Mouse (Mus musculus) heart, postnatal 25 days (tissue): ENCODE results near the gene Tecpr1. TPM values are rescaled to one million over a fixed set of nuclear protein-coding genes. Genes with fewer than 3 reads are reported as not detected.

Source experiments
- DNase-seq: peaks from one replicate; pipeline ENCODE4 v3.0.0; 2022; ENCODE audit warnings: low spot score
- intact Hi-C: fragments of 180-260 bp; cut with DNase I; formaldehyde crosslinking; loops from one replicate; pipeline ENCODE4 v1.15.1; 2025
- total RNA-seq, 2 experiments: library from RNA; stranded (reverse); gene quantifications; 2 replicates each; pipeline ENCODE4 v1.2.3; 2021

Gene Tecpr1
- total RNA-seq = 10 to 100 TPM; 23.0 to 24.9 TPM

DNA sequence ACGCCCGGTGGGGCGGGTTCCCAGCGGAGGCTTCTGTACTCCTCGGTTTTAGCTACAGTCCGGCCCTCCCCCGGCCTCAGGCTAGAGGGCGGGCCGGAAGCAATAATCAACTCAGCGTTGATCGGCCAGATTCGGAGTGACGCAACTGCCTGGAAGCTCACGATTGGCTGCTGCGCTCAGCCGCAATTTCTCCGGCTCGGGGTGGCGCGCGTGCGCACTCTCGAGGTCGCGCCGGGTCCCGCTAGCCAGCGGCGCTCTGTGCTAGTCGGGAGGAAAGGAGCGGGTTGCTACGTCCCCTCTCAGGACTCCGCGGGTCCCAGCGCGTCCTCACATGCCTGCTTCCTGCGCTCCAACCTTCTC lies at the start of gene Tecpr1:
Gene Tecpr1 (minus strand): TSS at position 113 of the 360 bp plus-strand sequence.
- intact Hi-C loops = no loop called here
- DNase-seq = peak; percentile 93

DNA sequence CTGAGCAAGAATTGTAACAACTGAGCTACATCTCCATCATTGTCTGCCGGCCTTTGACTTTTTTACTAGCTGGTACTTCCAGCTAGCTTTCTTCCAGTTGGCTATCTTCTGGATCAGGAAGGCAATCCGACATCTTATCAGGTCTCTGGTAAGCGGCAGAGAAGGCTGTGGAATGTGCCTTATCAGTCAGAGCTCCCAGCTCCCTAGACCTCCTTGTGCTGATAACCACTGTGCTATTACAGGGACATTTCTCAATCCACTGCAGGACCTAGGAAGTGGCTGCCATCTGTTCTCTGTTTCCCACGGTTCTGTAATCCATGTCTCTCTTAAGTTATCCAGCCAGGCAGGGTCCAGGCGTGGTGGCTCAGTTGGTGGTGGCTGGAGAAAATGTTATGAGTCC lies 48.4 kb upstream of the Tecpr1 start:
- no peak for DNase-seq
- intact Hi-C loops = no loop called here

DNA sequence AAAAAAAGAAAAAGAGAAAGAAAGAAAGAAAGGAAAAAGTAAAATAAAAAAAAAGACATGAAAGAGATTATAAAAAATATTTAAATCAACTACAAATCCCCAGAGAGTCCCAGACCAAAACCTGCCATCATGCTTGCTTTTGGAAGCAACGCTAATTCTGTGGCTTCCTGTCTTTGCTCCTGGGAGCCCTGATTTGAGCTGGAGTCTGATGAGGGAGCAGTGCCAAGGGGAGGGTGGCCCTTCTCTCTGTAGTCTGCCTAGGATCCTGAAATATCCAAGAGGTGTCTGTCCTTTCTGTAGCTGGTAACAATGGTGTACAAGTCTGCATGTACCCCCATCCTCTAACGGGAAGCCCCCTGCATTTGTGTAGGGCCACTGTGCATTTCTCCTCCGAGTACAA lies 47.7 kb upstream of the Tecpr1 start:
- no peak for DNase-seq
- intact Hi-C loops = no loop called here

DNA sequence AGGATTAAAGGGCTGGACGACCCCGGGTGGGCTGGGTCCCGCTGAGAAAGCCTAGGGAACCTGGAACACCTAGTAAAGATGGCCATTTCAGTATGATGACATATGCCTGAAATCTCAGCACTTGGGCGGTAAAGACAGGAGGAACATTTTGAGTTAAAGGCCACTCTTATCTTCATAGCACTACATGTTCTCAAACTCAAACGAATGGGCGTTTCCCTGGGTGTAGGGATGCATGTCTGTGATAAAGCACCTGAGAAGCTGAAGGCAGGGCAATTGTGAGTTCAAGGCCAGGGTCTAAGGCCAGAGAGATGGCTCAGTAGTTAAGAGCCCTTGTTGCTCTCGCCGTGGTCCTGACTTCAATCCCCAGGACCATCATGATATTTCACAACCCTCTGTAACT lies 47.0 kb upstream of the Tecpr1 start:
- intact Hi-C loops = no loop called here
- no peak for DNase-seq

DNA sequence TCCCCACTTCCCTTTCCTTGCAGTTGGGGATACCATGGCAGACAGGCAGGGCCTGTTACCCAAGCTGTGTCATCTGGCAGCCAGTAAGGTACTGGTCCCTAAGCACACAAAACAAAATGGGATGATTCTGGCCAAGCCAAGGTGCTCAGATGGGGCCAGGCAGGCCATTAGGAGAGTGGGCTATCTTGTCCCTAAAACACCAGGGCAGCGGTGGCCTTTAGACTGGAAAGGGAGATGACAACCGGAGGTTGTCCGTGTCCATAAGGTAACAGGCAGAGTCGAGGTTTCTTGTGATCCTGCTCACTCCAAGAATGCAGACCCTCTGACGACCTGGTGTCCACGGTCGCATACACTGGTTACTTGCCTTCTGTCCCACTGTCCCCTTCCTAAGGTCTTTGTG lies 46.5 kb upstream of the Tecpr1 start:
- DNase-seq = no peak
- intact Hi-C loops = no loop called here

DNA sequence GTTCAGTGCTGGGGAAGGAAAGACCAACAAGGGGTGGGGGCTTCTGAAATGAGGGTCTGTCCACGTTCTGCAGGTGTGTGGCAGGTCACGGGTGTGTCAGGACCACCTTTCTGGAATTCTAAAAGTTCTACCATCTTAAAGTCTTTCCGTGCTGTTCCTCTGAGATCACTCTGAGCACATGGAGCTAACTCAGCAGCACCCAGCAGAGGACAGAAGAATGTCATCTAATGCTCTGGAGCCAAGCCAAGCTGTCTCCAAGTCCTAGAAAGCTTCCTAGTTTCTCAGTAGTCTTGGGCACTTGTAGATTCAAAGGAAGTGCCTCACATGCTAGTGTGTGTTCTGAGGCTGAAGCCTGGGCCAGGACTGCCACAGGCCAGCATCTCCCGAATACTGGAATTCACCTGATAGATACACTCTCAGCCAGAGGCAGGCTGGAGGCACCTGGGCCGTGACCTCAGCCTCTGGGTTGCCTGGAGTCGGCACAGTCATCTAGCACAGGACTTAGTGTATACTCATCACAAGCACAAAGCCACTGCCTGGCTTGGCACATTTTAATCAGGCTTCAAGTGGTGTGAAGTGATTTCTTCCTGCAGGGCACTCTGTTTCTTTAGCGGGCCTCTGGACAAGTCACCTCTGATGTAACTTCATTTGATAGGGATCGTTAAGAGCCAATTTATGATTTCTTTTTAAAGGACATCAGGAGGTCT lies 44.3 kb upstream of the Tecpr1 start:
- intact Hi-C loops = no loop called here
- DNase-seq = no peak

DNA sequence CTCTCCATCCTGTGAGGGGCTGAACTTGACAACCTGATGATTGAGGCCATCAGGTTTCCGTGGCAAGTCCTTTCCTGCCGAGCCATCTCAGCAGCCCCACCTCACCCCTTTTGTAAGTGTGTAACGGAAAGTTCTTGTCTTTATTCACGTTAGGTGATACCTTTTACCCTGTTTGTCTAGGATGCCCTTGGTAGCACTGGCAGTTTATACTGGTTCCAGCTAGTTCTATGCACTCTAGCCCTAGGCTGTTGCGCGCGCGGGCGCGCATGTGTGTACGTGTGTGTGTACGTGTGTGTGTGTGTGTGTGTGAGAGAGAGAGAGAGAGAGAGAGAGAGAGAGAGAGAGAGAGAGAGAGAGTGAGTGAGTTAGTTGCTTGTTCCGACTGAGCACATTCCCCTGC lies 40.1 kb upstream of the Tecpr1 start:
- no peak for DNase-seq
- intact Hi-C loops = no loop called here

DNA sequence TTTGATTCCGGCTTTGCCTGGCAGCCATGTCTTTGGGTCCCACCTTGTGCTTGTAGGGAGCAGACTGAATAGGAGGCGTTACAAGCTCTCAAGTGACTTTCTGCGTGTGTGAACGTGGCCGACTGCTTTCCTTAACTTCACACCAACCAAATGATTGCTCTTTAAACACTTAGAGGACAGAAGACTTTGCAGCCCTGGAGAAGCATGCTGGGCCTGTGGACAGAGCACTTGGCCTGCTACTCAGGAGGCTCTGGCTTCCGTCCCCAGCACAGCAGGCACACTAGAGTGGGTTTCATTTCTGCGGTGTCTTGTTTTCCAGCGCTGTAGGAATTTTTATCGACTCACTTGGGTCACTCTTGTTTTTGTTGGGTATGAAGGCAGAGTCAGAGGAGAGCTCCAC lies 39.7 kb upstream of the Tecpr1 start:
- no peak for DNase-seq
- intact Hi-C loops = no loop called here

DNA sequence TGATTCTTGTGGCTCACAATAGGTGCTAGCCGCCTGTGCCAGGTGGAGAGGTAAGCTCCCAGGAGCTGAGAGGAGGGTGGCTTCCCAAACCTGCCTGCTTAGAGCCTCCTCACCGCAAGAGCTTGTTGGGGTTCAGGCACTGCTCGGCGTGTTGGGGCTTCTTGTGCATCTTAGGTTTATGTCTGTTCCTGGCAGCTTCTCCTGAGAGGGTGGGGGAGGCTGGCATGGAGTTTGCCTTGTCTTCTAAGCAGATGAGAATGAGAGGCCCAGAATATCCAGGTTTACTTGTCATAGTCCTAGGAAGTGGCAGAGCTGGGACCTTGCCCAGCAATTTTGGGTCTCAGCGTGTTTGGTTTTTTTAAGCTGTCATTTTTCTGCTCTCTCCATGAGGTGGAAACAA lies 38.4 kb upstream of the Tecpr1 start:
- intact Hi-C loops = no loop called here
- DNase-seq = no peak

DNA sequence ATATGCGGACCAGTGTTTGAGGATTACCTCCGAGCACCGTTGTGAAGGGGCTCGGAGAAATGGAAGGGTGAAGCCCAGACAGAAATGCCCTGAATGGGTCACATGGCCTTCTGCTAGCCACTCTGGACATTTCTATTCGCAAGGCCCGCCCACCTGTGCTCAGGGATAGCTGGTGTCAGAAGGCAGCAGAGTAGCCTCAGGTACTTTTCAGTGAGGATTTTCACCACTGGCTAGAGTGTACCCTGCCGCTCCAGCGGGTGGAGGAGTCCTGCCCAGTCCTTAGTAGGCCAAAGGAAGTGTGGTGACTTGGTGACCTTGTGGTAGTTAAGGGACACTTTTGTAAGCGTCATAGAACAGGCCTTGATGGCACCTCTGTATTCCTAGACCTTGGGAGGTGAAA lies 37.9 kb upstream of the Tecpr1 start:
- DNase-seq = no peak
- intact Hi-C loops = no loop called here

DNA sequence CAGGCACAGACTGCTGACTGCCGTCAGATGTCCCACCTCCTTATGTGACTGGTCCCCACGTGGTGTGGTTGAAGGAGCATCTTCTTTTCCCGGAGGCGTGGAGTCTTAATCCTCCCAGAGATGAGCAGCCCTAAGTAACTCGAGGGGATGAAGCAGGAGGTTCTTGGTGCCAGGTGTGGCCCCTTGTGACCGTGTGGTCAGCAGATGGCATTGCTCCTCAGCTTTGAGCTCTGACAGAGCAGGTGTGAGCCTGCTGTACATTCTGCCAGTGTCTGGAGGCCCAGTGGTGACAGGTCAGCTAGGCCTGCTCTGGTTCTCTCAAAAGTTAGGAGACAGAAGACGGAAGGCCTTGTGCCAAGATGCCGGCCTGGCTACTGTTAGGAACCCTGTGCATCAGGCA lies 37.0 kb upstream of the Tecpr1 start:
- intact Hi-C loops = no loop called here
- DNase-seq = no peak

DNA sequence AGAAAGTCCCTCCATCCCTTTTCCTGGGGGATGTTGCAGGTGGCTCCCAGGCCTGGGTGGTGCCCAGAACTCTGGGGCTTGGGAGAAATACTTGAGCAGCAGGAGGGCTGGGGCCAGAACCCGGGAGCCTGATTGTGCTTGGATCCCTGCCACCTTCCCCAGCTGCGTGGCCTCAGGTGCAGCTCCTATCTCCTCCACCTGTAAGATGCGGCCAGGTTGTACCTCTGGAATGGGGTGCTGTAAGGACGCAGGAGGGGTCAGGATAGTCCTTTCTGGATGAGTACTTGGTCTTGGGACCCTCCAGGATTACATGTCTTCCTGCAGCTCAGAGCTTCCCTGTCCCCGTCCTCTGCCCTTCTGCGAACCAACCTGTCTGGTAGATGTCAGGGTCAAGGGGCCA lies 35.8 kb upstream of the Tecpr1 start:
- no peak for DNase-seq
- intact Hi-C loops = no loop called here

DNA sequence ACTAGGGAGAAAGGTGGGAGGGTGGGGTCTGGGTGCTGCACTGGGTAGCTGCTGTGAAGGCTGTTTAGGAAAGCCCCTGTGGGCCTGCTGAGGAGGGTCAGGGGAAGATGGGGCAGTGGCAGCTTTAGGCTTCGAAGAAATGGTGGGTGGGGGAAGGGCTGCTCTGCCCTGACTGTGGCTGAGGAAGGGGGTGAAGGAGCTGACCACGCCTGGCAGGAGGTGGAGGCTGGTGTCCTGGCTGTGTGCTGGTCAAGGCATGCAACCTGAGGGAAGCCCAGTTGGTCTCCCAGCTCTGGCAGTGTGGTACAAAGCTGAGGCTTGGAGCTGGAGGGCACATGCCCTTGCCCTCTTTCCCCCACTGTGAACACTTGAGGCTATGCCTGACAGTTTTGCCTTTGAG lies 35.3 kb upstream of the Tecpr1 start:
- intact Hi-C loops = no loop called here
- no peak for DNase-seq

DNA sequence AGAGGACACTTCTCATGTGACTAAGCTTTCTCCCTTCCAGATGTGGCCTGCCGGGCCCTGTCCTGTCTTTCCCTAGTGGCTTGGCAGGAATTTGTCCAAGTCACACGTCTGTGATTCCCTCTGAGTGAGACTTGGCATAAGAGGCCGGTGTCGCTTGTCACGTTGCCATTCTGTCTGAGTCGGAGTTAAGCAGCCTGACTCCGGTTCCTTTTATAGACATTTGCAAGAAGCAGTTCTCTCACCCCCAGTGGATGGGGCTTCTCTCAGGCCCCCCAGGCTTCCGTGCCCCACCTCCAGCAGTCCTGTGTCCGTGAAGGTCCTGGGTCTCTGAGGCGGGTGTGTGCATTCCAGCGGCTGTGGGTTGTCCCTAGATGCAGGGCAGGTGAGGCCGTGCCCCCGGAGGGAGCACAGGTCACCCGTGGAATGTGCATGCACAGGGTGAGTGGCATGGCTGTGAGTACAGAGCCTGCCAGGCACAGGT lies 34.8 kb upstream of the Tecpr1 start:
- intact Hi-C loops = no loop called here
- DNase-seq = peak; percentile 65

DNA sequence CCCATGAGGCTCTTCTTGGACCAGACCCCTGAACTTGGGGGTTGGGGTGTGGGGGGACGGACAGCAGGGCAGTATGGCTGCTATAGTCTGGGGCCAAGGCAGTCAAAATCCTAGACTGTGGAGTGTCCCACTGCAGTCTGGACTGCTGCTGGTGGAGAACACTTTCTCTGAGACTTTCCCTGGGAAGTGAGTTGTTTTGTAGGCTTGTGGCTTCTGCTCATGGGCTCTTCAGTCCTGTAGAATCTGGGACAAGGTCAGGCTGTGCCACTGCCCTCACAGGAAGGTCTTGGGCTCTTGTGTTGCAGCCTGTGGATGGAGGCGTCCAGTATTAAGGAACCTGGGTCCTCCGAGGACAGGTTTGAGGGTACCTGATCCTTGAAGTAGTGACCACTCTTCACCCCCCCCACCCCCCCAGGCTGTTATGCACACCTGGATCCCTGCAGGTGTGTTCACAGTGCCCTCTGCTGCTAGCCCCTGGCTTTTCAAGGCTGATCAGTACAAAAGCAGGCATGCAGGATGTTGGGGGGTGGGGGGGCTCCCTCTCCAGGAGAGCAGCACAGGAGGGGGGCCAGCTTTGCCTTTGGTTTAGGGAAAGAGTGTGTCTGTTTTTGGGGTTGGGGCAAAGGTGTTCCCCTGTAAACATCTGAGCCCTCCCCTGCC lies 34.2 kb upstream of the Tecpr1 start:
- no peak for DNase-seq
- intact Hi-C loops = no loop called here

DNA sequence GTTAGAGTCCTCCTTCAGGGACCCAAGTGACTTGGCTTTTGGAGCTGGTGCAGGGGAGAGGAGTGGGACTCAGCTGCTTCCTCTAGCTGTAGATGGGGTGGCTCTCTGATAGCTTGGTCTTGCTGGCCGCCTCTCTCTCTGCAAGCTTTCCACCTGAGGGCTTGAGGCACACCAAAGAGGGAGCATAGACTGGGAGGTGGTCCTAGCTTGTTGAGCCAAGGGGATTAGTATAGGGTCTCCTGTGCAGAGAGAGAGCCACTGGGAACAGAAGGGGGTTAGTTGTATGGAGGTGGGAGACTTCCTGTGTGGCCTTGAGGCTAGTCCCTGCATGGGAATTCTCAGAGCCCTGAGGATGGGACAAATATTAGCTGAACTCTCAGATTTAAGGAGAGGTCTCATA lies 33.5 kb upstream of the Tecpr1 start:
- DNase-seq = no peak
- intact Hi-C loops = no loop called here

DNA sequence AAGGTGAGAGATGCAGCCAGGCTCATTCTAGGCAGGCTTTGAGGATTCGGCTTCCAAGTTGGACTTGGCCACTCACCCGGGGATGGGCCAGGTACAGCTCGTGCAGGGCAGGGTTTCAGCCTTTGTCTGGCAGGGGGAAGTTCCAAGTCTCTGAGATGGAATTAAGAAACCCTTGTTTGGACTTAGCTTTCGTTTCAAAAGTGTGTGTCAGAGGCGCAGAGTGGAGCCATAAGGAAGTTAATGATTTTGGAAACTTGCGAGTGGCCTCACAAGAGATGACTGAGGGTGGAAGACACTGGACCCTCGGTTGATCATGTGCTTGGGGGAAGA lies 33.1 kb upstream of the Tecpr1 start:
- intact Hi-C loops = no loop called here

DNA sequence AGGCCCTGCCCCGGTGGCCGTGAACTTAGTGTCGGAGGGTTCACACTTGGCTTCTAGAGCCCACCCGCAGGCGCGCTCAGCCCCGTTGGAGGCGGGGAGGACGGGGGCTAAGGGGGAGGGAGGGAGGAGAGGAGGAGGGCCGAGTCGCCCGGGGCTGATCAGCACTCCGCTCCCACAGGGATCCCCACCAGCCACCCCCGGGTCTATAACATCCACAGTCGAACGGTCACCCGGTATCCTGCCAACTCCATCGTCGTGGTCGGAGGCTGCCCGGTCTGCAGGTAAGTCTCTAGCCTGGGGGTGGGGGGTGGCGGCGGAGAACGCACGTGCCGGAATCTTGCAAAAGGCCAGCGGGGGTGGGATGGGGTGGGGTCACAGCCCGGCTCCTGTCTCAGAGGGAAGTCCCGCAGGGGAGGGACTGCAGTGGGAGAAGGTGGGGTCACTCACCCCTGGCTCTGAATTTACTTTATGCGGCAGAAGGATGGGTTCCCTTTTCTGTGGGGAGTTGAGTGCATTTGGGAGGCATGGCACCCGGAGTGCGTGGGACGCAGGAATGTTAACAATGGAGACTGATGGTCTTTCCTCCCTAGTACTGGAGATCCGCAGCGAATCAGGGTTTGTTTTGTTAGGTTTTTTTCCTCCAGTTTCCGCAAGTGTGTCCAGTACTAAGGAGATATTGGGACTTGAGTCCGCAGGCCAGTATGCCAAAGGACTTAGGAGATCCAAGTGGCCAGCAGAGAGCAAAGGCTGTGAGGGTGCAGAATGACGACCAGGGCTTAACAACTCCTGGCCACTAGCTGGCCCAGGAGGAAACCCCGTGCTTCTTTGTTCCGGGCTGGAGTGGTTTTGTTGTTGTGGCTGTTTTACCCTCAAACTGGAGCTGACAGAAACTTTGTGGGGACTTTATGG lies 32.5 kb upstream of the Tecpr1 start:
- DNase-seq = peak; percentile 55
- intact Hi-C loops = loop anchor here (2.0 kb wide), 1 partner anchor 29 kb away; no protein-coding TSS in a partner anchor

More for the DNA sequence above, 33.1 kb upstream of the Tecpr1 start:
- DNase-seq = no peak

DNA sequence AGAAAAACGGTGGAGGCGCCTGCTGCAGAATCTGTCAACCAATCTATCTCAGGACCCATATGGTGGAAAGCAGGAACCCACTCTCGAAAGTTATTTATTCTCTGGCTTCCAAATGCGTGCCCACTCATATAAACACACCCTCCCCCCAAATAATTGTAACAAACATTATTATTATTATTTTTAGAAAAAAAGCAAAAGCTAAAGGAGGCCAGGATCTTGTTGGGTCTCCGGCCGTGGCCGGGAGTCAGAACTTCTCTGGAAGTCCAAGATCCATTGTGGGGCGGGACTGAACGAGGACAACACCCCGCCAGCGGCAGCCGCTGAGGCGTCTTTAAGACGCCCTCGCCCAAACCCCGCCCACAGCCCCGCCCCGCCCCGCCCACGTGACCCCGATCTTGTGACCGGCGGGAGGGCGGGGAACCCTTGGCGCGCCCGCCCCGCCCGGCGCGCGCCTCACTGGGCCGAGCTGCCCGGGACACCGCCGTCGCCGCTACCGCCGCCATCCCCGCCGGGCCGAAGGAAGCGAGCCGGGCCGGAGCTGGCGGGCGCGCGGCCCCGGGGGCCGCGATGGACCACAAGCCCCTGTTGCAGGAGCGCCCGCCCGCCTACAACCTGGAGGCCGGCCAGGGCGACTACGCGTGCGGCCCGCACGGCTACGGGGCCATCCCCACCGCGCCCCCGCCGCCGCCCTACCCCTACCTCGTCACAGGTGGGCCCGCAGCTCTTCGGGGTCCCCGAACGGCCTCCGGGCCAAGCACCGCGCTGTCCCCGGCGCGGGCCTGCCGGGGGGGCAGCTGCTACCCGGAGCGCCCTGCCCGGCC lies 31.6 kb upstream of the Tecpr1 start:
- intact Hi-C loops = loop anchor here (2.0 kb wide), 1 partner anchor 28 kb away; no protein-coding TSS in a partner anchor
- peak; percentile 80 for DNase-seq
